Mouse (Mus musculus): ENCODE results near the gene Bpi. TPM values are rescaled to one million over a fixed set of nuclear protein-coding genes. Genes with fewer than 3 reads are reported as not detected.

Bpi gene
- polyA plus RNA-seq, 1 experiment from 2014 or later, result not detected

DNA sequence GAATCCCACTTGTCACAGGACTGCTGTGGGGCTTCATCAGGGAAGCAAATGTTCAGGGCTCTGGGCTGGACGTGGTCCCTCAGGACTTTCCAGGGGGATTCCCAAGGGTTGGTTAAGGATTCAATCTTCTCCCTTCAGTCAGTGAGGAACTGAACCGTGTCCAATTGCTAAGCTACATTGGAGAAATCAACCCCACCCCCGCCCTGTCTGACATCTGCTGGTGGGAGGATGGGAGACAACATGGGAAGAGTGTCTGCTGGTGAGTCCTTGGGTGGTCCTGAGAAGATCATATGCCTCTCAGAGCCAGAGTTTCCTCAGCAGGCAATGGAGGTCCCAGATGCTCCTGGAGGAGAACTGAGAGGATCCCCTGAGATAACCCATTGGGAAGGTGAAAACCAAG lies 25.5 kb upstream of the Bpi start:
- Histone ChIP-seq H3K4me2 (ENCODE audit: low read length) (no peak overlapping the region), H3K27me3 (replicated peaks; ENCODE audit: control insufficient read depth, insufficient read depth, low read length) (no peaks in the 10 kb centered on the region), H3K36me3 (ENCODE audit: control insufficient read depth, insufficient read depth, low read length) (no peaks in the 10 kb centered on the region), H3K4me3 (ENCODE audit: low read depth, low read length) (no peak overlapping the region), H3K9me3 (ENCODE audit: control insufficient read depth, low read length) (no peaks in the 10 kb centered on the region), H3K9ac (ENCODE audit: low read length) (no peak overlapping the region), H3K27ac (ENCODE audit: low read depth) (no peak overlapping the region), H3K4me1 (replicated peaks; ENCODE audit: control insufficient read depth, insufficient read depth, low read length) (peaks cover 13% of the 10 kb centered on the region)
- 59% methylated on average over 3 of the region's 3 CpGs for WGBS
- DNase-seq (ENCODE audit: low spot score) (no peak), ATAC-seq (replicated peaks; ENCODE audit: low FRiP score, low TSS enrichment, low read depth) (no peak)

- H3K4me1 ChIP-seq (replicated peaks; ENCODE audit: control insufficient read depth, insufficient read depth, low read length), result peaks cover 13% of the 10 kb centered on the region
- WGBS, result 69% methylated on average over 3 of the region's 3 CpGs
- H3K9ac ChIP-seq (ENCODE audit: low read length), result no peak overlapping the region
Observed at GRCm38 (mm10) chr2:158233106-158233505, 24.8 kb upstream of the Bpi start.

DNA sequence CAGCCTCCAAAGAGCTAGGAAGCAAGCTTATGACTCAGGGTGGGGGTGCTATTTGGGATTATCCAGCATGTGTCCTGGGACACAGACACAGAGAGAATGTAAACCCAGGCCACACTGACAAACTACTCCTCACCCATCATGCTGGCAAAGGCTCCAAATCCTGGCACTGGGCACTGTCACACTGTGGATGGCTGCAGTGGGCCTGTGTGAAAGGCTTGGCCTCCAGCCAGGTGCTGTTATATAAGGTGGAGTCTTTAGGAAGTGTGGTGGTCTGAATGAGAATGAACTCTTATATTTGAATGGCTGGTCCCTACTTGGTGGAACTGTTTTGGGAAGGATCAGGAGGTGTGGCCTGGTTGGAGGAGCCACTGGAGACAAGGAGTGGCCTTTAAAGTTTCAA lies 21.2 kb upstream of the Bpi start:
- H3K27me3 ChIP-seq (replicated peaks; ENCODE audit: control insufficient read depth, insufficient read depth, low read length), result no peaks in the 10 kb centered on the region
- no peak overlapping the region for H3K27ac ChIP-seq (ENCODE audit: low read depth)
- H3K4me2 ChIP-seq (ENCODE audit: low read length), result no peak overlapping the region
- DNase-seq (ENCODE audit: low spot score) (no peak), ATAC-seq (replicated peaks; ENCODE audit: low FRiP score, low TSS enrichment, low read depth) (no peak)
- no peaks in the 10 kb centered on the region for H3K4me1 ChIP-seq (replicated peaks; ENCODE audit: control insufficient read depth, insufficient read depth, low read length)
- no peak overlapping the region for H3K4me3 ChIP-seq (ENCODE audit: low read depth, low read length)
- H3K9me3 ChIP-seq (ENCODE audit: control insufficient read depth, low read length), result no peaks in the 10 kb centered on the region
- no peaks in the 10 kb centered on the region for H3K36me3 ChIP-seq (ENCODE audit: control insufficient read depth, insufficient read depth, low read length)
- no peak overlapping the region for H3K9ac ChIP-seq (ENCODE audit: low read length)

More at GRCm38 (mm10) chr2:158233106-158233505, 24.8 kb upstream of the Bpi start:
- ATAC-seq (replicated peaks; ENCODE audit: low FRiP score, low TSS enrichment, low read depth) (no peak), DNase-seq (ENCODE audit: low spot score) (no peak)
- Histone ChIP-seq H3K27me3 (replicated peaks; ENCODE audit: control insufficient read depth, insufficient read depth, low read length) (no peaks in the 10 kb centered on the region), H3K4me3 (ENCODE audit: low read depth, low read length) (no peak overlapping the region), H3K27ac (ENCODE audit: low read depth) (no peak overlapping the region), H3K9me3 (ENCODE audit: control insufficient read depth, low read length) (no peaks in the 10 kb centered on the region), H3K4me2 (ENCODE audit: low read length) (no peak overlapping the region), H3K36me3 (ENCODE audit: control insufficient read depth, insufficient read depth, low read length) (no peaks in the 10 kb centered on the region)

GRCm38 (mm10) chr2:158238101-158238500 lies 19.8 kb upstream of the Bpi start:
- H3K4me3 ChIP-seq (ENCODE audit: low read depth, low read length), result no peak overlapping the region
- H3K27ac ChIP-seq (ENCODE audit: low read depth), result no peak overlapping the region
- WGBS, result 83% methylated on average over 5 of the region's 5 CpGs
- H3K9me3 ChIP-seq (ENCODE audit: control insufficient read depth, low read length), result no peaks in the 10 kb centered on the region
- no peak for ATAC-seq (replicated peaks; ENCODE audit: low FRiP score, low TSS enrichment, low read depth)
- H3K36me3 ChIP-seq (ENCODE audit: control insufficient read depth, insufficient read depth, low read length), result no peaks in the 10 kb centered on the region
- no peak overlapping the region for H3K9ac ChIP-seq (ENCODE audit: low read length)
- H3K4me2 ChIP-seq (ENCODE audit: low read length), result no peak overlapping the region
- H3K27me3 ChIP-seq (replicated peaks; ENCODE audit: control insufficient read depth, insufficient read depth, low read length), result no peaks in the 10 kb centered on the region
- H3K4me1 ChIP-seq (replicated peaks; ENCODE audit: control insufficient read depth, insufficient read depth, low read length), result no peaks in the 10 kb centered on the region
- no peak for DNase-seq (ENCODE audit: low spot score)

GRCm38 (mm10) chr2:158241126-158241738 lies 16.7 kb upstream of the Bpi start:
- DNase-seq (ENCODE audit: low spot score) (no peak), ATAC-seq (replicated peaks; ENCODE audit: low FRiP score, low TSS enrichment, low read depth) (no peak)
- Histone ChIP-seq H3K9ac (ENCODE audit: low read length) (no peak overlapping the region), H3K36me3 (ENCODE audit: control insufficient read depth, insufficient read depth, low read length) (no peaks in the 10 kb centered on the region), H3K4me2 (ENCODE audit: low read length) (no peak overlapping the region), H3K27me3 (replicated peaks; ENCODE audit: control insufficient read depth, insufficient read depth, low read length) (no peaks in the 10 kb centered on the region), H3K9me3 (ENCODE audit: control insufficient read depth, low read length) (no peaks in the 10 kb centered on the region), H3K4me1 (replicated peaks; ENCODE audit: control insufficient read depth, insufficient read depth, low read length) (no peaks in the 10 kb centered on the region), H3K27ac (ENCODE audit: low read depth) (no peak overlapping the region), H3K4me3 (ENCODE audit: low read depth, low read length) (no peak overlapping the region)
- 68% methylated on average over 5 of the region's 5 CpGs for WGBS

DNA sequence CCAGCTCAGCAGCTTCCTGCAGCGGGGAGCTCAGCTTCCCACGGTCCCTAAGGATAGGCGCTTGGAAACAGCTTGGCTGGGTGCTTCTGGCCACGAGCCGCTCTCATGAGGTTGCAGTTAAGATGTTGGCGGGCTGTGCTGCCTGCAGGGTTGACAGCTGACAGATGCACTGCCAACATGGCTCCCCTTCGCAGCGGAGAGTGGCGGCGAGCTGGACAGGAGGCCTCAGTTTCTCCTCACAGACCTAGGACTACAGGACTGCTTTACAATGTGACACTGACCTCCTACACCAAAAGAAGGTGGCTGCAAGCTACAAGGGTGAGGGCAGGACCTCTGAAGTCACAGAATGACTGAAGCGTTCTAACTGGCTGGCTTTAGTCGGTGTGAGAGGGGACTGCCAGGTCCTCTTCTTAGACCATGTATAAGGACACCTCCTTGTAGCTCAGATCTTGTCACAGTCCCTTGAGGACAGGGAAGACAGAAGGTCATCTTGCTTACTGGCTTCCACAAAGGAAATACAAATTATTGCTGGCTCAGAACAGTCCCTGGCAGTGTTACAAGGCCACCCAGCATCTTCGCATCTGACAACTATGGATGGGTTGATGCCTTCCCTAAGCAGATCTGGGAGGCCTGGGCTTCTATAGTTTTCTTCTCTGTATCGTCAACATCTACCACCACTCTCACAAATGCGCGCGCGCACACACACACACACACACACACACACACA lies 15.6 kb upstream of the Bpi start:
- Histone ChIP-seq H3K4me2 (ENCODE audit: low read length) (no peak overlapping the region), H3K36me3 (ENCODE audit: control insufficient read depth, insufficient read depth, low read length) (no peaks in the 10 kb centered on the region), H3K9me3 (ENCODE audit: control insufficient read depth, low read length) (no peaks in the 10 kb centered on the region), H3K27me3 (replicated peaks; ENCODE audit: control insufficient read depth, insufficient read depth, low read length) (no peaks in the 10 kb centered on the region), H3K9ac (ENCODE audit: low read length) (no peak overlapping the region), H3K4me1 (replicated peaks; ENCODE audit: control insufficient read depth, insufficient read depth, low read length) (no peaks in the 10 kb centered on the region), H3K27ac (ENCODE audit: low read depth) (no peak overlapping the region), H3K4me3 (ENCODE audit: low read depth, low read length) (no peak overlapping the region)
- WGBS, result 87% methylated on average over 18 of the region's 18 CpGs
- no peak for ATAC-seq (replicated peaks; ENCODE audit: low FRiP score, low TSS enrichment, low read depth)
- DNase-seq (ENCODE audit: low spot score), result no peak

- Histone ChIP-seq H3K4me3 (ENCODE audit: low read depth, low read length) (no peak overlapping the region), H3K27me3 (replicated peaks; ENCODE audit: control insufficient read depth, insufficient read depth, low read length) (no peaks in the 10 kb centered on the region), H3K36me3 (ENCODE audit: control insufficient read depth, insufficient read depth, low read length) (no peaks in the 10 kb centered on the region), H3K9me3 (ENCODE audit: control insufficient read depth, low read length) (no peaks in the 10 kb centered on the region), H3K4me2 (ENCODE audit: low read length) (no peak overlapping the region), H3K27ac (ENCODE audit: low read depth) (no peak overlapping the region), H3K4me1 (replicated peaks; ENCODE audit: control insufficient read depth, insufficient read depth, low read length) (no peaks in the 10 kb centered on the region), H3K9ac (ENCODE audit: low read length) (no peak overlapping the region)
- 79% methylated on average over 18 of the region's 18 CpGs for WGBS
- ATAC-seq (replicated peaks; ENCODE audit: low FRiP score, low TSS enrichment, low read depth) (no peak), DNase-seq (ENCODE audit: low spot score) (no peak)
Observed at GRCm38 (mm10) chr2:158243129-158243870, 14.6 kb upstream of the Bpi start.

DNA sequence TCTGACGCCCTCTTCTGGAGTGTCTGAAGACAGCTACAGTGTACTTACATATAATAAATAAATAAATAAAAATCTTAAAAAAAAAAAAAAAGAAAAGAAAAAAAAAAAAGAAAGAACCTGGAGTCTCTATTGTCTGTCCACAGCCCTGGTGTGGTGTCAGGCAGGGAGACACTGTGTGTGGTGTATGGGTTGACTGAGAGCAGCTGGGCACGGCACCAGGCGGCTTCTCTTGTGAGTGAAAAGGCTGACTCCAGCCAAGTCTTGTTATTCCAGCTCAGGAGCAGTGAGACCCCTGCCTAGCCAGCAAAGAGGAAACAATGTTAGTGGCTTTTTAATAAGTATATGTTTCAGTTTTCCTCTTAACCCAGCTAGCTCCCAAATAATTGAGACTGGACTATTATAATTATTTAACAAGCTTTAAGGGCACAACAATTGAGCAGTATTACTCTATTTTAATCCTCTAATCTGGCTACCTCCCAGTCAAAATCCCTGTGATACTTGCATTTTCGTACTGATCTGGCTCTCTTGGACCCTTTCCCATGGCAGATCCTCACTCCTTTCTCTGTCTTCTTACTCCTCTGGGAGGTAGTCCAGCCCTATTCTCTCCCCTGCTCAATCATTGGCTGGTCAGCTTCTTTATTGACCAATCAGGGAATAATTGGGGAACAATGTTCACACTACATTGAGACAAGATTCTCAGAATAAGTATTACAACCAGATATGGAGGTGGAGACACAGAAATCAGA lies 12.6 kb upstream of the Bpi start:
- ATAC-seq (replicated peaks; ENCODE audit: low FRiP score, low TSS enrichment, low read depth), result no peak
- Histone ChIP-seq H3K4me2 (ENCODE audit: low read length) (no peak overlapping the region), H3K9me3 (ENCODE audit: control insufficient read depth, low read length) (no peaks in the 10 kb centered on the region), H3K27me3 (replicated peaks; ENCODE audit: control insufficient read depth, insufficient read depth, low read length) (no peaks in the 10 kb centered on the region), H3K27ac (ENCODE audit: low read depth) (no peak overlapping the region), H3K4me3 (ENCODE audit: low read depth, low read length) (no peak overlapping the region), H3K4me1 (replicated peaks; ENCODE audit: control insufficient read depth, insufficient read depth, low read length) (no peaks in the 10 kb centered on the region), H3K36me3 (ENCODE audit: control insufficient read depth, insufficient read depth, low read length) (no peaks in the 10 kb centered on the region), H3K9ac (ENCODE audit: low read length) (no peak overlapping the region)
- WGBS, result 77% methylated on average over 4 of the region's 4 CpGs
- no peak for DNase-seq (ENCODE audit: low spot score)

Data from intestine, embryonic 14.5 days (tissue).